Mouse (Mus musculus): ENCODE data around the gene Tma7.

Gene Tma7

GRCm38 (mm10) chr9:109046306-109046705 lies 36.1 kb downstream of the Tma7 start:
- DNase-seq (ENCODE audit: low spot score in 2 of 2), result peak; percentile 72 to 76

GRCm38 (mm10) chr9:109041351-109041750 lies 41.0 kb downstream of the Tma7 start:
- no peak for DNase-seq (ENCODE audit: low spot score in 2 of 2)

- no peak for DNase-seq (ENCODE audit: low spot score in 2 of 2)
Observed at GRCm38 (mm10) chr9:109040906-109041305, 41.5 kb downstream of the Tma7 start.

GRCm38 (mm10) chr9:109040216-109040615 lies 42.2 kb downstream of the Tma7 start:
- DNase-seq (ENCODE audit: low spot score in 2 of 2), result no peak

- no peak for DNase-seq (ENCODE audit: low spot score in 2 of 2)
Observed at GRCm38 (mm10) chr9:109039681-109040080, 42.7 kb downstream of the Tma7 start.

GRCm38 (mm10) chr9:109038901-109039364 lies 43.5 kb downstream of the Tma7 start:
- no peak for DNase-seq (ENCODE audit: low spot score in 2 of 2)

GRCm38 (mm10) chr9:109038086-109038895 lies 44.1 kb downstream of the Tma7 start, which contains the start of gene Shisa5:
Gene Shisa5, plus strand, starts transcription at chr9:109038565.
- DNase-seq (ENCODE audit: low spot score in 2 of 2), result peak; percentile 46 to 69

- no peak for DNase-seq (ENCODE audit: low spot score in 2 of 2)
Observed at GRCm38 (mm10) chr9:109032435-109032834, 50.0 kb downstream of the Tma7 start.

GRCm38 (mm10) chr9:109031686-109032085 lies 50.7 kb downstream of the Tma7 start:
- DNase-seq (ENCODE audit: low spot score in 2 of 2), result no peak

GRCm38 (mm10) chr9:109031001-109031400 lies 51.4 kb downstream of the Tma7 start:
- no peak for DNase-seq (ENCODE audit: low spot score in 2 of 2)

GRCm38 (mm10) chr9:109030312-109030711 lies 52.1 kb downstream of the Tma7 start:
- DNase-seq (ENCODE audit: low spot score in 2 of 2), result no peak

- no peak for DNase-seq (ENCODE audit: low spot score in 2 of 2)
Observed at GRCm38 (mm10) chr9:109028919-109029318, 53.5 kb downstream of the Tma7 start.

GRCm38 (mm10) chr9:109028421-109028820 lies 54.0 kb downstream of the Tma7 start:
- DNase-seq (ENCODE audit: low spot score in 2 of 2), result no peak

- no peak for DNase-seq (ENCODE audit: low spot score in 2 of 2)
Observed at GRCm38 (mm10) chr9:109027521-109027920, 54.9 kb downstream of the Tma7 start.
